Mouse (Mus musculus) bone marrow macrophage, adult 2 months (primary cell): ENCODE data around the gene Srsf3.

Experiments
- CTCF ChIP-seq: IDR thresholded peaks from 2 replicates; pipeline ENCODE4 v1.5.1; 2012; ENCODE audit warnings: low read depth, mild to moderate bottlenecking, low read length, moderate library complexity
- POLR2A ChIP-seq: IDR thresholded peaks from 2 replicates; pipeline ENCODE4 v1.6.1; 2012; ENCODE audit warnings: mild to moderate bottlenecking, low read depth, low read length, borderline replicate concordance

DNA sequence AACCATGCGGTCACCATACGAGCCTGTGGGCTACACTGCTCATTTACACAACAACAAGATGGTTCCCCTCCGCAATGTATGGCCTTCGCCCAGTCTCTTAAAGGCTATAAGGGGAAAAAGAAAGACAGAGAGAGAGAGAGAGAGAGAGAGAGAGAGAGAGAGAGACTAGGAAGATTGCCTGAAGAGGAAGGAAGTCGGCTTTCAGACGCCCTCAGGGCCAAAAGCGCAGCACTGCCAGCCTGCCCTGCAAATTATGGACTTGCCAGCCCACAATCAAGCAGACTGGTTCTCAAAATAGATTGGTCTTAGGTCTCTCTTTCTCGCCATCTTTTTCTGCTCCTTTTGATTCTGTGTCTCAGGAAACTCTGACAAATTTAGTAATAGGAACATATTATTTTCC, 43.8 kb downstream of the Srsf3 start:
- TF ChIP-seq POLR2A, result no peak
- no peak for TF ChIP-seq CTCF
